ENCODE assay signal across 30 mouse cellular contexts in genomic region chr10:69369321-69369720, GRCm38 (mm10). TPM values are rescaled to one million over a fixed set of nuclear protein-coding genes. Genes with fewer than 3 reads are reported as not detected.
"Had no signal": no experiment of that assay in that cellular context is flagged by ENCODE, and none has a peak within 500 bp of the region (broad histone marks: within the 10 kb centered on the region; RNA-seq: fewer than 3 reads in every experiment).

No protein-coding gene starts in this region.

- H3K4me3 ChIP-seq: left cerebral cortex, adult 2 months; limb, embryonic 12.5 days; limb, embryonic 13.5 days; limb, embryonic 15.5 days; liver, embryonic 12.5 days; liver, embryonic 13.5 days; liver, embryonic 15.5 days; lung, embryonic 15.5 days; megakaryocyte, embryonic 14.5 days; midbrain, embryonic 10.5 days; midbrain, embryonic 12.5 days; midbrain, embryonic 13.5 days; midbrain, embryonic 15.5 days had no signal

- H3K4me1 ChIP-seq: limb, embryonic 12.5 days; limb, embryonic 15.5 days; liver, embryonic 12.5 days; liver, embryonic 13.5 days; liver, embryonic 15.5 days; lung, embryonic 15.5 days; megakaryocyte, embryonic 14.5 days; midbrain, embryonic 10.5 days; midbrain, embryonic 12.5 days; midbrain, embryonic 13.5 days; midbrain, embryonic 15.5 days had no signal

- H3K27ac ChIP-seq: left cerebral cortex, adult 2 months; limb, embryonic 12.5 days; limb, embryonic 13.5 days; limb, embryonic 15.5 days; liver, embryonic 12.5 days; liver, embryonic 13.5 days; liver, embryonic 14.5 days; liver, embryonic 15.5 days; lung, embryonic 15.5 days; macrophage; midbrain, embryonic 10.5 days; midbrain, embryonic 12.5 days; midbrain, embryonic 13.5 days; midbrain, embryonic 15.5 days had no signal

- DNase-seq: left cerebral cortex, postnatal 4 days; liver; liver, embryonic 13.5 days; liver, postnatal 0 days; lung, adult 18-20 months; lung, adult 2 months; lung, embryonic 14.5 days; lung, postnatal 10 days; lung, postnatal 14 days; lung, postnatal 36 days; lung, postnatal 4 days; midbrain, embryonic 14.5 days had no signal

- H3K4me2 ChIP-seq: limb, embryonic 12.5 days; limb, embryonic 13.5 days; limb, embryonic 15.5 days; liver, embryonic 11.5 days; liver, embryonic 12.5 days; liver, embryonic 13.5 days; liver, embryonic 15.5 days; lung, embryonic 14.5 days; lung, embryonic 15.5 days; midbrain, embryonic 11.5 days; midbrain, embryonic 12.5 days; midbrain, embryonic 13.5 days; midbrain, embryonic 15.5 days had no signal

- ATAC-seq: liver, embryonic 12.5 days; liver, postnatal 0 days; lung, postnatal 0 days; midbrain, embryonic 13.5 days; midbrain, embryonic 15.5 days; midbrain, embryonic 16.5 days had no signal

- H3K9ac ChIP-seq: limb, embryonic 12.5 days; limb, embryonic 13.5 days; limb, embryonic 15.5 days; liver, embryonic 12.5 days; liver, embryonic 13.5 days; liver, embryonic 14.5 days; liver, embryonic 15.5 days; liver, postnatal 0 days; lung, embryonic 14.5 days; lung, embryonic 15.5 days; midbrain, embryonic 12.5 days; midbrain, embryonic 13.5 days; midbrain, embryonic 15.5 days had no signal

- H3K36me3 ChIP-seq: limb, embryonic 12.5 days; limb, embryonic 13.5 days; limb, embryonic 15.5 days; liver, embryonic 12.5 days; liver, embryonic 13.5 days; liver, embryonic 15.5 days; lung, embryonic 15.5 days; midbrain, embryonic 10.5 days; midbrain, embryonic 12.5 days; midbrain, embryonic 13.5 days; midbrain, embryonic 15.5 days had no signal

- H3K27me3 ChIP-seq: limb, embryonic 12.5 days; limb, embryonic 13.5 days; limb, embryonic 15.5 days; liver, embryonic 13.5 days; liver, embryonic 15.5 days; lung, embryonic 15.5 days; midbrain, embryonic 12.5 days; midbrain, embryonic 13.5 days; midbrain, embryonic 15.5 days had no signal

- H3K9me3 ChIP-seq: limb, embryonic 12.5 days; limb, embryonic 13.5 days; limb, embryonic 15.5 days; liver, embryonic 12.5 days; liver, embryonic 13.5 days; liver, embryonic 15.5 days; lung, embryonic 15.5 days; midbrain, embryonic 10.5 days; midbrain, embryonic 12.5 days; midbrain, embryonic 13.5 days; midbrain, embryonic 15.5 days had no signal

RNA-seq across cellular contexts. Expression of gene Ank3, which starts 29.3 kb away (rescaled TPM):
- polyA plus RNA-seq: macrophage had no signal
